8 mouse cellular contexts compared by ENCODE assay signal in genomic region chr13:91223063-91223462, GRCm38 (mm10). TPM values are rescaled to one million over a fixed set of nuclear protein-coding genes. Genes with fewer than 3 reads are reported as not detected.
DNase-seq lines count a peak whose midpoint lies in the region; ATAC-seq and TF ChIP-seq lines count a peak whose summit lies in the region.

No protein-coding gene starts in this region.

- H3K9ac ChIP-seq in intestine, embryonic 14.5 days (ENCODE audit: low read length), result peak overlapping the region; percentile 79
- no peak overlapping the region; the same call in 1 of the 2 replicates for H3K9ac ChIP-seq in neural tube, embryonic 11.5 days (ENCODE audit: low read length)

- no peak for TF ChIP-seq CTCF in lung, adult 2 months (IDR thresholded peaks at IDR 0.05; ENCODE audit: insufficient read depth, low read length)
- no peak for TF ChIP-seq CTCF in embryonic fibroblast, embryonic 13.5 days (IDR thresholded peaks at IDR 0.05; ENCODE audit: borderline replicate concordance, insufficient read depth, low read length)

- 57% methylated on average over 1 of the region's 1 CpGs for WGBS in lung, adult 2 months
- WGBS in intestine, embryonic 14.5 days, result 58% methylated on average over 1 of the region's 1 CpGs
- WGBS in neural tube, embryonic 11.5 days, result 30% methylated on average over 1 of the region's 1 CpGs

- H3K9me3 ChIP-seq in intestine, embryonic 14.5 days (ENCODE audit: control insufficient read depth, low read length), result no peaks in the 10 kb centered on the region
- H3K9me3 ChIP-seq in neural tube, embryonic 11.5 days (ENCODE audit: control insufficient read depth, low read length), result no peaks in the 10 kb centered on the region

- TF ChIP-seq POLR2A in lung, adult 2 months (IDR thresholded peaks at IDR 0.05; ENCODE audit: borderline replicate concordance, extremely low read depth, low read depth, low read length), result no peak
- TF ChIP-seq POLR2A in embryonic fibroblast, embryonic 13.5 days (IDR thresholded peaks at IDR 0.05; ENCODE audit: low read depth, low read length), result no peak

- H3K4me1 ChIP-seq in lung, adult 2 months (ENCODE audit: control insufficient read depth, insufficient read depth, low read length), result peaks cover 3% of the 10 kb centered on the region
- peaks cover 3% of the 10 kb centered on the region; the same call in 1 of the 2 replicates for H3K4me1 ChIP-seq in embryonic fibroblast, embryonic 13.5 days (ENCODE audit: control insufficient read depth, insufficient read depth, low read length)
- H3K4me1 ChIP-seq in intestine, embryonic 14.5 days (replicated peaks; ENCODE audit: control insufficient read depth, insufficient read depth, low read length), result 0 out of 2 replicates have a peak, but pooled peaks cover 10% of the 10 kb centered on the region
- no peaks in the 10 kb centered on the region for H3K4me1 ChIP-seq in neural tube, embryonic 11.5 days (ENCODE audit: control insufficient read depth, insufficient read depth, low read length)

- H3K4me3 ChIP-seq in lung, adult 2 months (replicated peaks; ENCODE audit: extremely low read depth, low read depth, low read length), result no peak overlapping the region
- H3K4me3 ChIP-seq in embryonic fibroblast, embryonic 13.5 days (ENCODE audit: insufficient read depth, low read length), result peak overlapping the region; percentile 61; the same call in 1 of the 2 replicates
- peak overlapping the region; percentile 68; the same call in 1 of the 2 replicates for H3K4me3 ChIP-seq in intestine, embryonic 14.5 days (ENCODE audit: low read depth, low read length)
- peak overlapping the region; percentile 61 for H3K4me3 ChIP-seq in neural tube, embryonic 11.5 days (ENCODE audit: low read depth, low read length)

- no peak for ATAC-seq in intestine, embryonic 14.5 days (replicated peaks; ENCODE audit: low FRiP score, low TSS enrichment, low read depth)
- ATAC-seq in neural tube, embryonic 11.5 days (ENCODE audit: insufficient read depth, low FRiP score, low TSS enrichment), result no peak

- H3K27me3 ChIP-seq in intestine, embryonic 14.5 days (replicated peaks; ENCODE audit: control insufficient read depth, insufficient read depth, low read length), result no peaks in the 10 kb centered on the region
- no peaks in the 10 kb centered on the region for H3K27me3 ChIP-seq in neural tube, embryonic 11.5 days (ENCODE audit: control insufficient read depth, insufficient read depth, low read length)

- peak overlapping the region; percentile 58 for H3K4me2 ChIP-seq in intestine, embryonic 14.5 days (ENCODE audit: low read length)
- peak overlapping the region; percentile 52 for H3K4me2 ChIP-seq in neural tube, embryonic 11.5 days (ENCODE audit: low read depth)

- H3K27ac ChIP-seq in embryonic fibroblast, embryonic 13.5 days (ENCODE audit: insufficient read depth, low read length), result peak overlapping the region; percentile 78
- peak overlapping the region; percentile 93 for H3K27ac ChIP-seq in intestine, embryonic 14.5 days (ENCODE audit: low read depth)
- H3K27ac ChIP-seq in neural tube, embryonic 11.5 days (ENCODE audit: low read depth, low read length), result peak overlapping the region; percentile 93; the same call in 1 of the 2 replicates

- peak; percentile 13 for DNase-seq in lung, adult 2 months
- no peak for DNase-seq in lung, postnatal 10 days
- DNase-seq in intestine, embryonic 14.5 days (ENCODE audit: low spot score), result peak; percentile 57
- no peak for DNase-seq in neural tube, embryonic 11.5 days (ENCODE audit: low spot score)
- no peak for DNase-seq in adrenal gland, adult 8-10 months
- DNase-seq in thymus, postnatal 14 days, result no peak
- DNase-seq in c-Kit-positive CD71-positive TER-119-positive erythroid progenitor cells, embryonic 14.5 days (ENCODE audit: low spot score), result no peak

- H3K36me3 ChIP-seq in intestine, embryonic 14.5 days (ENCODE audit: control insufficient read depth, insufficient read depth, low read length), result no peaks in the 10 kb centered on the region
- no peaks in the 10 kb centered on the region for H3K36me3 ChIP-seq in neural tube, embryonic 11.5 days (ENCODE audit: control insufficient read depth, insufficient read depth, low read length)

RNA-seq across cellular contexts. Expression of gene Atg10, which starts 0.7 kb away (rescaled TPM):
- 1.5 and 2.8 TPM in 2 replicates for polyA plus RNA-seq in lung, adult 2 months (2012; rRNA removed)
- polyA plus RNA-seq in embryonic fibroblast, embryonic 13.5 days (2011; ENCODE audit: insufficient read length, low read depth, missing spikeins), result 9.6 and 9.8 TPM in 2 replicates
- polyA plus RNA-seq in intestine, embryonic 14.5 days (2014; fragmentation: Nextera tagmentation; extraction: Ambion mirVana), result 14.5 and 18.7 TPM in 2 replicates
- 14.0 and 16.2 TPM in 2 replicates for polyA plus RNA-seq in neural tube, embryonic 11.5 days (2014; fragmentation: Nextera tagmentation; extraction: Ambion mirVana)
- 10 to 100 TPM; 13.3 to 23.6 (median 21.1) TPM for total RNA-seq in adrenal gland, adult 8-10 months (2022)

Comparison
In these comparisons a context has a peak if more than half of its experiments do, and no peak if none do; other contexts are left out.
1. DNase-seq: peak in lung, adult 2 months (single experiment) and intestine, embryonic 14.5 days (single experiment); none in lung, postnatal 10 days (single experiment), neural tube, embryonic 11.5 days (single experiment), adrenal gland, adult 8-10 months (single experiment), thymus, postnatal 14 days (single experiment) and c-Kit-positive CD71-positive TER-119-positive erythroid progenitor cells, embryonic 14.5 days (single experiment).
2. Peak in every context shown above with its lines, with median percentiles within 50 percentile points of each other: H3K27ac ChIP-seq.